Mouse (Mus musculus): ENCODE measurements around the gene Dnm3. TPM values are rescaled to one million over a fixed set of nuclear protein-coding genes. Genes with fewer than 3 reads are reported as not detected.
A peak's percentile ranks its signal among the peaks of the same experiment; 100 is the strongest.

The Dnm3 gene
- polyA plus RNA-seq, 1 experiment from 2014 or later = 13.9 TPM

DNA sequence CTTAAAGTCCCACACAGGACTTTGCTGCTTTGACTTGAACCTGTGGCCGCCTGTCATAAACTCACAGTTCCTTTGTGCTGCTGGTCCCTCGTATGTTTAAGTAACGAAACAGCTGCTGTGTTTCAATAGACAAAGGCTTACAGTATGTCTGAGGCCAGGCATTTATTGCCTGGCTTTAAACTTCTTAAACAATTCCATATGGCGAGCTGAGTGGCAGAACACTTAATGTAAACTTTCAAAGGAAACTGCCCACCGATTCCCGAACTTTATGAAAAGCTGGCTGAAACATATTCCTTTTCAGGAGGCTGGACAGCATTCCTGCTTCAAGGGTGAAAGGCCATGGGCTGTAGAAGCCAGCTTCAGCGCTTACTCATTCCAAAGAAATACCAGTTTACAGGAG is 460.9 kb downstream of the Dnm3 start:
- 2% methylated on average over 7 of the region's 7 CpGs for WGBS
- Histone ChIP-seq H3K4me1 (ENCODE audit: control insufficient read depth, insufficient read depth, low read length) (peaks cover 65% of the 10 kb centered on the region), H3K4me2 (ENCODE audit: low read depth, severe bottlenecking) (no peak overlapping the region), H3K36me3 (ENCODE audit: control insufficient read depth, insufficient read depth, low read length) (no peaks in the 10 kb centered on the region), H3K27me3 (ENCODE audit: control insufficient read depth, insufficient read depth, low read length) (no peaks in the 10 kb centered on the region), H3K9me3 (ENCODE audit: control insufficient read depth, low read length) (no peaks in the 10 kb centered on the region), H3K9ac (ENCODE audit: low read length) (peak overlapping the region; percentile 50), H3K4me3 (ENCODE audit: low read depth, low read length) (no peak overlapping the region), H3K27ac (replicated peaks; ENCODE audit: low read depth, low read length) (peak overlapping the region; percentile 100)
- ATAC-seq (ENCODE audit: insufficient number of reproducible peaks, low FRiP score, low TSS enrichment, low read depth) (peak; percentile 86), DNase-seq (ENCODE audit: low spot score) (peak; percentile 78)

GRCm38 (mm10) chr1:162015247-162015862 is 462.5 kb downstream of the Dnm3 start:
- H3K36me3 ChIP-seq (ENCODE audit: control insufficient read depth, insufficient read depth, low read length) = no peaks in the 10 kb centered on the region

GRCm38 (mm10) chr1:162013561-162013960 is 464.3 kb downstream of the Dnm3 start:
- peaks cover 52% of the 10 kb centered on the region for H3K4me1 ChIP-seq (ENCODE audit: control insufficient read depth, insufficient read depth, low read length)

More at GRCm38 (mm10) chr1:162015247-162015862, 462.5 kb downstream of the Dnm3 start:
- ATAC-seq (ENCODE audit: insufficient number of reproducible peaks, low FRiP score, low TSS enrichment, low read depth) (peak; percentile 51; the same call in 1 of the 2 replicates), DNase-seq (ENCODE audit: low spot score) (peak; percentile 54)
- Histone ChIP-seq H3K4me3 (ENCODE audit: low read depth, low read length) (no peak overlapping the region), H3K4me1 (ENCODE audit: control insufficient read depth, insufficient read depth, low read length) (peaks cover 56% of the 10 kb centered on the region), H3K9ac (ENCODE audit: low read length) (peak overlapping the region; percentile 32; the same call in 1 of the 2 replicates), H3K4me2 (ENCODE audit: low read depth, severe bottlenecking) (no peak overlapping the region), H3K27ac (replicated peaks; ENCODE audit: low read depth, low read length) (peak overlapping the region; percentile 100), H3K27me3 (ENCODE audit: control insufficient read depth, insufficient read depth, low read length) (no peaks in the 10 kb centered on the region), H3K9me3 (ENCODE audit: control insufficient read depth, low read length) (no peaks in the 10 kb centered on the region)
- WGBS = 15% methylated on average over 8 of the region's 8 CpGs

GRCm38 (mm10) chr1:162011523-162012245 is 466.1 kb downstream of the Dnm3 start:
- Histone ChIP-seq H3K4me2 (ENCODE audit: low read depth, severe bottlenecking) (no peak overlapping the region), H3K36me3 (ENCODE audit: control insufficient read depth, insufficient read depth, low read length) (no peaks in the 10 kb centered on the region), H3K9me3 (ENCODE audit: control insufficient read depth, low read length) (no peaks in the 10 kb centered on the region), H3K27me3 (ENCODE audit: control insufficient read depth, insufficient read depth, low read length) (no peaks in the 10 kb centered on the region), H3K9ac (ENCODE audit: low read length) (no peak overlapping the region), H3K27ac (replicated peaks; ENCODE audit: low read depth, low read length) (peak overlapping the region; percentile 3; the same call in 1 of the 2 replicates), H3K4me1 (ENCODE audit: control insufficient read depth, insufficient read depth, low read length) (peaks cover 55% of the 10 kb centered on the region), H3K4me3 (ENCODE audit: low read depth, low read length) (no peak overlapping the region)
- ATAC-seq (ENCODE audit: insufficient number of reproducible peaks, low FRiP score, low TSS enrichment, low read depth) (no peak), DNase-seq (ENCODE audit: low spot score) (no peak)
- 79% methylated on average over 16 of the region's 16 CpGs for WGBS

More at GRCm38 (mm10) chr1:162013561-162013960, 464.3 kb downstream of the Dnm3 start:
- Histone ChIP-seq H3K36me3 (ENCODE audit: control insufficient read depth, insufficient read depth, low read length) (no peaks in the 10 kb centered on the region), H3K4me2 (ENCODE audit: low read depth, severe bottlenecking) (no peak overlapping the region), H3K27ac (replicated peaks; ENCODE audit: low read depth, low read length) (peak overlapping the region; percentile 100), H3K4me3 (ENCODE audit: low read depth, low read length) (no peak overlapping the region), H3K27me3 (ENCODE audit: control insufficient read depth, insufficient read depth, low read length) (no peaks in the 10 kb centered on the region), H3K9me3 (ENCODE audit: control insufficient read depth, low read length) (no peaks in the 10 kb centered on the region), H3K9ac (ENCODE audit: low read length) (no peak overlapping the region)
- WGBS = 68% methylated on average over 4 of the region's 4 CpGs
- no peak for ATAC-seq (ENCODE audit: insufficient number of reproducible peaks, low FRiP score, low TSS enrichment, low read depth)
- no peak for DNase-seq (ENCODE audit: low spot score)

DNA sequence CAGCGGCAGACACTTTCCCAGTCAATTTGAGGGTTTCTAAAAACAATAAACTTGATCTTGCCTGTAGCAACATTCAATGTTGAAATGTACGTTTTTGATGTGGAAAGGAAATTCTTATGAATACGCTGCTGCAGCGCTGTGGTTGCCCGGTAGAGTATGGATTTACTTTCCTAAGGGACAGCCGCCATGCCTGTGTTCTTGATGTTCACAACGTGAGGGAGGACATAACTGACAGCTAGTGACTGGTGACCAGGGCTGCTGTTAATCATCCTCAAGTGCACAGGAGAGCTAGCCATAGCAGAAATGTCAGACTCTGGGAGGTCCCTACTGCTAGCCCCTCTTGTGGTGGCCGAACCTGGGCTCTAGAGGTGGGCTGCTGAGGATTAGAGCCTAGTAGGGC is 468.7 kb downstream of the Dnm3 start:
- Histone ChIP-seq H3K27me3 (ENCODE audit: control insufficient read depth, insufficient read depth, low read length) (no peaks in the 10 kb centered on the region), H3K4me1 (ENCODE audit: control insufficient read depth, insufficient read depth, low read length) (peaks cover 56% of the 10 kb centered on the region), H3K4me2 (ENCODE audit: low read depth, severe bottlenecking) (no peak overlapping the region), H3K27ac (replicated peaks; ENCODE audit: low read depth, low read length) (peak overlapping the region; percentile 98), H3K9me3 (ENCODE audit: control insufficient read depth, low read length) (no peaks in the 10 kb centered on the region), H3K9ac (ENCODE audit: low read length) (peak overlapping the region; percentile 47), H3K36me3 (ENCODE audit: control insufficient read depth, insufficient read depth, low read length) (no peaks in the 10 kb centered on the region), H3K4me3 (ENCODE audit: low read depth, low read length) (no peak overlapping the region)
- WGBS = 38% methylated on average over 8 of the region's 8 CpGs
- DNase-seq (ENCODE audit: low spot score) (peak; percentile 52), ATAC-seq (ENCODE audit: insufficient number of reproducible peaks, low FRiP score, low TSS enrichment, low read depth) (no peak)

DNA sequence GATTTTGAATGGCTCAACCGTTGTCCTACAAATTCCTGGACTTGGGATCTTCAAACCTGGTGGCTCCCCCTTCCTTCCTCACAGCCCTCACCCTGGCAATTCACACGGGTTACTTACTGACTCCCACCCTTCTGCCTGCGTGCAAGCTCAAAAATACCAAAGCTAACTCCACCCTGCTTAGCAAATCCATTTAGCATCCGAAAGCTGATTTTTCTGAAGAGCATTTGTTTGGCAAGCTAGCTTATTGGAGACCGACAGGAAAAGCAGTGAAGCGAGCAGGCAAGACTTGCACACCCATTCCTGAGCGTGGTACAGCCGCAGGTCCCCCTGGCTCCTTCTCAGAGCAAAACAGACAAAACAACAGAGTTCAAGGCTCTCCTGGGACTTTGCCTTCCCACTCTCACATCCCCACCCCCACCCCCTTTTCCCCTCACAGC is 469.2 kb downstream of the Dnm3 start:
- WGBS = 19% methylated on average over 8 of the region's 8 CpGs
- ATAC-seq (ENCODE audit: insufficient number of reproducible peaks, low FRiP score, low TSS enrichment, low read depth) = peak; percentile 52

GRCm38 (mm10) chr1:162008208-162008607 is 469.6 kb downstream of the Dnm3 start:
- no peak overlapping the region for H3K4me3 ChIP-seq (ENCODE audit: low read depth, low read length)
- peaks cover 53% of the 10 kb centered on the region for H3K4me1 ChIP-seq (ENCODE audit: control insufficient read depth, insufficient read depth, low read length)
- no peak for DNase-seq (ENCODE audit: low spot score)
- no peaks in the 10 kb centered on the region for H3K36me3 ChIP-seq (ENCODE audit: control insufficient read depth, insufficient read depth, low read length)
- no peaks in the 10 kb centered on the region for H3K9me3 ChIP-seq (ENCODE audit: control insufficient read depth, low read length)
- WGBS = 9% methylated on average over 4 of the region's 4 CpGs
- H3K9ac ChIP-seq (ENCODE audit: low read length) = peak overlapping the region; percentile 47
- peak; percentile 75; the same call in 1 of the 2 replicates for ATAC-seq (ENCODE audit: insufficient number of reproducible peaks, low FRiP score, low TSS enrichment, low read depth)
- no peaks in the 10 kb centered on the region for H3K27me3 ChIP-seq (ENCODE audit: control insufficient read depth, insufficient read depth, low read length)
- H3K27ac ChIP-seq (replicated peaks; ENCODE audit: low read depth, low read length) = peak overlapping the region; percentile 98
- H3K4me2 ChIP-seq (ENCODE audit: low read depth, severe bottlenecking) = no peak overlapping the region

More for the DNA sequence above, 469.2 kb downstream of the Dnm3 start:
- Histone ChIP-seq H3K4me3 (ENCODE audit: low read depth, low read length) (no peak overlapping the region), H3K9ac (ENCODE audit: low read length) (peak overlapping the region; percentile 47), H3K9me3 (ENCODE audit: control insufficient read depth, low read length) (no peaks in the 10 kb centered on the region), H3K4me2 (ENCODE audit: low read depth, severe bottlenecking) (no peak overlapping the region), H3K27me3 (ENCODE audit: control insufficient read depth, insufficient read depth, low read length) (no peaks in the 10 kb centered on the region), H3K4me1 (ENCODE audit: control insufficient read depth, insufficient read depth, low read length) (peaks cover 58% of the 10 kb centered on the region), H3K27ac (replicated peaks; ENCODE audit: low read depth, low read length) (peak overlapping the region; percentile 98), H3K36me3 (ENCODE audit: control insufficient read depth, insufficient read depth, low read length) (no peaks in the 10 kb centered on the region)
- DNase-seq (ENCODE audit: low spot score) = peak; percentile 70

DNA sequence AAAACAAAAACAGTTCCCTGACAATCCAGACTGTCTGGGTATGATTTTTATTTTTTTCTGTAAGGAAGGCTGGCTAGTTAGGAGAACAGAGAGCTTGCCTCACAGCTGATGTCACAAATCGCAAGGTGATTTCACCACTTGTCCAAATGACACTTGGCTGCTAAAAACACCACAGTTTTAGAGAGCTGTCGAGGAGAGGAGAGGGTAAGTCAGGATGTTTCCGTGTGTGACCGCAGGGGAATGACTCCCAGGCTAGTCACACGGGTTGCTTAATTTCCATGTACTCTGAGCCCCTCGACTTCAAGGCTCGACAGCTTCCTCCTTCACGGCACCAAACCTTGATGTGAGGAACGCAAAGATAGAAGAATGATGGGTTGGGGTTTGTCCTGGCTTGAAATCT is 471.7 kb downstream of the Dnm3 start:
- no peak overlapping the region for H3K9ac ChIP-seq (ENCODE audit: low read length)
- H3K4me2 ChIP-seq (ENCODE audit: low read depth, severe bottlenecking) = no peak overlapping the region
- no peak for ATAC-seq (ENCODE audit: insufficient number of reproducible peaks, low FRiP score, low TSS enrichment, low read depth)
- 63% methylated on average over 9 of the region's 9 CpGs for WGBS
- no peak for DNase-seq (ENCODE audit: low spot score)
- H3K27me3 ChIP-seq (ENCODE audit: control insufficient read depth, insufficient read depth, low read length) = no peaks in the 10 kb centered on the region
- peak overlapping the region; percentile 98 for H3K27ac ChIP-seq (replicated peaks; ENCODE audit: low read depth, low read length)
- H3K4me3 ChIP-seq (ENCODE audit: low read depth, low read length) = no peak overlapping the region
- H3K4me1 ChIP-seq (ENCODE audit: control insufficient read depth, insufficient read depth, low read length) = peaks cover 62% of the 10 kb centered on the region
- no peaks in the 10 kb centered on the region for H3K9me3 ChIP-seq (ENCODE audit: control insufficient read depth, low read length)
- no peaks in the 10 kb centered on the region for H3K36me3 ChIP-seq (ENCODE audit: control insufficient read depth, insufficient read depth, low read length)
